Mouse (Mus musculus): ENCODE measurements around the gene Mfn1. TPM values are rescaled to one million over a fixed set of nuclear protein-coding genes. Genes with fewer than 3 reads are reported as not detected.

Mfn1 gene
- 100 to 1,000 TPM; 102 to 128 TPM for total RNA-seq (2021)

- peak; percentile 92 for DNase-seq
- intact Hi-C loops (cut with DNase I) = no loop called here
Observed at GRCm38 (mm10) chr3:32529303-32529898, at the start of gene Mfn1. Gene Mfn1 (plus strand): TSS chr3:32529465.

- DNase-seq = no peak
- intact Hi-C loops (cut with DNase I) = no loop called here
Observed at GRCm38 (mm10) chr3:32479961-32480360, 49.3 kb upstream of the Mfn1 start.

GRCm38 (mm10) chr3:32483035-32483434, 46.2 kb upstream of the Mfn1 start:
- intact Hi-C loops (cut with DNase I) = no loop called here
- DNase-seq = no peak

GRCm38 (mm10) chr3:32486543-32486942, 42.7 kb upstream of the Mfn1 start:
- intact Hi-C loops (cut with DNase I) = no loop called here

GRCm38 (mm10) chr3:32488172-32488571, 41.1 kb upstream of the Mfn1 start:
- DNase-seq = no peak
- intact Hi-C loops (cut with DNase I) = no loop called here

More at GRCm38 (mm10) chr3:32486543-32486942, 42.7 kb upstream of the Mfn1 start:
- no peak for DNase-seq

- intact Hi-C loops (cut with DNase I) = no loop called here
- no peak for DNase-seq
Observed at GRCm38 (mm10) chr3:32490076-32490927, 39.0 kb upstream of the Mfn1 start.

GRCm38 (mm10) chr3:32490928-32491315, 38.3 kb upstream of the Mfn1 start:
- intact Hi-C loops (cut with DNase I) = no loop called here

GRCm38 (mm10) chr3:32492097-32493090, 36.9 kb upstream of the Mfn1 start, which contains the start of gene Kcnmb3:
Gene Kcnmb3 (minus strand): TSS chr3:32492231.
- intact Hi-C loops (cut with DNase I) = no loop called here
- no peak for DNase-seq

More at GRCm38 (mm10) chr3:32490928-32491315, 38.3 kb upstream of the Mfn1 start:
- DNase-seq = no peak

- DNase-seq = no peak
- intact Hi-C loops (cut with DNase I) = no loop called here
Observed at GRCm38 (mm10) chr3:32494387-32495087, 34.7 kb upstream of the Mfn1 start.

GRCm38 (mm10) chr3:32495088-32495770, 34.0 kb upstream of the Mfn1 start:
- DNase-seq = no peak
- intact Hi-C loops (cut with DNase I) = no loop called here

GRCm38 (mm10) chr3:32495856-32496710, 33.2 kb upstream of the Mfn1 start:
- DNase-seq = no peak
- intact Hi-C loops (cut with DNase I) = no loop called here

GRCm38 (mm10) chr3:32496711-32497070, 32.6 kb upstream of the Mfn1 start:
- intact Hi-C loops (cut with DNase I) = no loop called here
- no peak for DNase-seq

GRCm38 (mm10) chr3:32500346-32500745, 28.9 kb upstream of the Mfn1 start:
- no peak for DNase-seq

GRCm38 (mm10) chr3:32505841-32506240, 23.4 kb upstream of the Mfn1 start:
- DNase-seq = no peak
- intact Hi-C loops (cut with DNase I) = loop anchor here (5.0 kb wide), 1 partner anchor 719 kb away; no protein-coding TSS in a partner anchor

More at GRCm38 (mm10) chr3:32500346-32500745, 28.9 kb upstream of the Mfn1 start:
- intact Hi-C loops (cut with DNase I) = no loop called here

GRCm38 (mm10) chr3:32506366-32507225, 22.7 kb upstream of the Mfn1 start:
- DNase-seq = no peak
- intact Hi-C loops (cut with DNase I) = loop anchor here (5.0 kb wide), 1 partner anchor 719 kb away; no protein-coding TSS in a partner anchor

- DNase-seq = peak; percentile 59
- intact Hi-C loops (cut with DNase I) = loop anchor here (2.0 to 5.0 kb wide), 2 partner anchors 174 to 721 kb away; no protein-coding TSS in a partner anchor
Observed at GRCm38 (mm10) chr3:32508666-32509324, 20.5 kb upstream of the Mfn1 start.
